Mouse (Mus musculus): ENCODE results near the gene Dtl.

Dtl gene

DNA sequence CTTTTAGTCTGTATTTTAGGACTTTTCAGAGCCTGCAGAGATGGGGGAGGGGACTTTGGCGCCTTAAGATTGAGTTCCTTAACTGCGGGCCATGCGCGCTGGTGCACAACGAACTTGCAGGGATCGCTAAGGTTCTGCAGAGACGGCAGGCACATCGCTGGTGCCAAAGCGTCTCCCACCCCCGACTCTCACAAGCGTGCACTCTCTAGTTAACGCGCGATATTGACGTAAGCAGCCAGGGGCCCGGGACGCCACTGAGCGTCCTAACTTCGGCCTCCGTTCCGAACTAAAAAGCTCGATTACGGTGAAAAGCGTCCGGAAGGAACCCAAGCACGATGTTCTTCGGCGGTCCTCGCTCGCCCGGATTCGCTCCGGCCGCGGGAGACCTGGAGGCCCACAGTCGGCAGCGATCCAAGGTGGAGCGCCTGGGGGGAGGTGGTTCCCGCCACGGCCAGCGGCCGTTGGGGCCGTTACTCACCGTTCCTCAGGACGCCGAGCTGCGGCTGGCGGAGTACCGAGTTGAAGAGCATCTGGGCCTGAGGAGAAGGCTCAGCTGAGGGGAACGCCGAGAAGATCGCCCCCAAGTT is 380 bp downstream of the Dtl start:
- no peak for DNase-seq

DNA sequence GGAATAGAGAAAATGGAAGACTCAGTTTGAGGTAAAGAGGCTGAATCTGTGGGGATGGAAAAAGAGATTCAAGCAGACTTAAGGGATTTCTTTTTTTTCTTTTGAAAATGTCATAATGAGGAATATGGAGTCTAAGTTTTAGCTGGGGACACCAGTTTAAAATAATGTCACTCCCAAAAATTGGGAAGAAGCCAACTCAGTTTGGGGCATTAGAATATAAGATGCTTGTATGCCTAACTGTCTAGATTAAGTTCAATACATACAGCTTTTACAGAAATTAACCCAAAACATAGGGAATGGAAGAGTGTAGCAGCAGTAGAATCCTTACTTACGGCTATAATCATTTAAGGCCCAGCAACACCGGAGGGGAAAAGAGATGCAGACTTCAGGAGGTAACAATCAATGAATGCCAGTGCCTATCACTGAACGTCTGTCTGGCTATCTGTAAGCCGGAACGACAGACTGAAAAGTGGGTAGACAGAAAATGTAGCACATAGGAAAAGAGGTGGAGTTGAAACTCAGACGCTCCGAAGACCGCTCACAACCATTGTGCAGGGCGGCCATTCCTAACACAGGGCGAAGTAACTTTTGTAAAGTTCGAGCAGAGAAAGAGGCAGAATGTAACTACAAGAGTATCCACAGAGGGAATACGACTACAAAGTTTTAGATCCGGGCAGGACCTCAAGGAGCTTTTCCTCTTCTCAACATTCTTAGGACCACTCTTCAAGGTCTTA is 1.3 kb downstream of the Dtl start:
- no peak for DNase-seq

DNA sequence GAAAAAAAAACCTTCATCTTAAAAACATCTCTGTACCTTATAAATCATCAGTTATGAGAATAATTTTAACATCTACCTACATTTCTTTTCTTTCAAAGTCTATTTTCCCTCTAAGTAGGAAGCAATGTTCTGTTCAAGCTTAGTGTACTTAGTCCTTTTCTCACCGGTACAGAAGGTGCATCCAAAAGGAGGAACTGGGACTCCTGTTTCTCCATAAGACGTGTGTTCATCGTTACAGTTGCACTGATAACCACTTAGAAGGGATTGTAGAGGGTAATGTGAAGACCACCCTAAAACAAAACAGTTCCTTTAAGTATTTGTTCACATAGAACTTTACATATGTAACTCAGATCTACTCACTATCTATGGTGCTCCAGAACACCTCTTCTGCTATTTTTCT is 4.9 kb downstream of the Dtl start:
- no peak for DNase-seq

DNA sequence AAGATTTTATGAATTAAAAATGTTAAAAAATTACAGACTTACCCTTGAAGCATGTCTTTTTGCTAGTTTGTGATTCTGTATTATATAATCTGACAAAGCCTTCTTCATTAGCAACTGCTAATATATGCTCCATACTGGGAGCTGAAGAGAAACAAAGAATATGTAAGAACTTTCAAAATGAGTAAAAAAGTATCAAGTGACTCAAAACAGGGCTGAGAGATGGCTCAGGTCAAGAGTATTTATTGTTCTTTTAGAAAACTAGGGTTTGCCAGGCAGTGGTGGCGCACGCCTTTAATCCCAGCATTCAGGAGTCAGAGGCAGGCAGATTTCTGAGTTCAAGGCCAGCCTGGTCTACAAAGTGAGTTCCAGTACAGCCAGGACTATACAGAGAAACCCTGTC is 5.7 kb downstream of the Dtl start:
- no peak for DNase-seq

DNA sequence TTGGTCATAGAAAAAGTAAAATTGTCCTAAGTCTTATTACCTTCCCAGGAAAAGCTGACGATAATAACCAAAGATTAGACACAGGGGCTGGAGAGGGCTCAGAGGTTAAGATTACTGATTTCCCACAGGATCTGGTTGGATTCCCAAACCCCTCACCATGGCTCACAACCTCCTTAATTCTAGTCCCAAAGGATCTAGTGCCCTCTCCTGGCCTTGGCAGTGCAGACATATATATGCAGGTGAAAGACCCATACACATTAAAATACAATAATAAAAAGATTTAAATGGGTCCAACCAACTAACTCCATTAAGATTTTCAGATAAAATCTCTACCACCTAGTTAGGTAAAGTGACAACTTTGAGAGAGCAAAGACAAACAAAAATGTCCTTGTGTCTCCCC is 7.5 kb downstream of the Dtl start:
- no peak for DNase-seq

DNA sequence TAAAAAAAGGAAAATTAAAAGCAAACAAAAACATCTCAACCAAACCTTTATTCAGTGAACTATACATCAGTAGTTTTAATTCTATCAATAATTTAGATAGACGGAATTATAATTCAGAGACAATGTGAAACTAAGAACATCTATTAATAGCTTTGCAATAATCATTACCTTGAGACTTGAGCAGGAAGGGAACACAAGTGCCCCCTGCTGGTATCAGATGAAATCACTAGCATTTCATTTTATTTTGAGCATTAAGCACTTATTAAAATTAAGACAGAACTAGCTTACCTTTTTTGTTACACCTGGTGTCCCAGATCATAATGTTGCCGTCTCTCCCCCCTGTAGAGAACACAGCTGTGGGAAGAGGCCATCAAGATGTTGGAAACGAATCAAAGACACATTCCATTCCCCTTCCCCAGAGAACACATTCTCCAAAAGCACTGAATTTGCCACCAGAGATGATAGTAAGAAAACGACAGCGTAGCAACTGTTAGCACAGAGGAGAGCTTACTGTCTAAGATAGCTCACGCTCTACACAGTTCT is 12.4 kb downstream of the Dtl start:
- peak in 1 of 2 experiments; percentile 21 for DNase-seq

DNA sequence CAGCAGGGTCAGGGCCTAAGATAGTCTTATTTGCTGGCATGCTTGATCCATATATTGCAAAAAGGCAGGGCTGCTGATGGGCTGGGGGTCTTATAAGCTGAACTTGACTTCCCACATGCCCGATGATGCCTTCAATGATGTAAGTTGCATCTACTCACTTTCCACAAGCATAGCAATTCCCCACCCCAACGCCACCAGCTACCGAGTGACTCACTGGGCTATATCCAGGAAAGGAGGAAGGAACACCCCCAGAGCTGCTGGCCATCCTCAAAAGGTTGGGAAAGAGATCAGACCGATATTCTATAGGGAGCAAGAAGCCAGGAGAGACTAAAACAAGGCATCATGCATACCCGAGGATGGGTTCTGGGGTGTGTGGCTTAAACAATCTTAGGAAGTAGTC is 15.6 kb downstream of the Dtl start:
- DNase-seq, result no peak

DNA sequence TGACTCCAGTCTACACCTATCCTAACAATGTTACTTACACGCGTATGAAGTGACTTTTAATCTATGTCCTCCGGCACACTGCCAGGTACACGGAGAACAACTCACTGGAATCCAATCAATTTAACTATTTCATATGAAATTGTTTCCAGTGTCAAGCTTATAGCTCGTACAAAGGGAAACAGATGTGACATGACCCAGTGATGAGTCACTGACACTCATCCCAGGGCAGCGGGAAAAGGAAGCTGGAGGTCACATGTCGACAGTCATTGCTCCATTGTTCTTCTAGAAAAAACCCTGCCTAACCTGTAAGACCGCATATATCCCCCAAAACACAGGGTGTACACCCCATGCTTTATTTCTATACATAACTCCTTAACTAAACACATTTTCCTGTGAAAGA is 18.2 kb downstream of the Dtl start:
- no peak for DNase-seq

DNA sequence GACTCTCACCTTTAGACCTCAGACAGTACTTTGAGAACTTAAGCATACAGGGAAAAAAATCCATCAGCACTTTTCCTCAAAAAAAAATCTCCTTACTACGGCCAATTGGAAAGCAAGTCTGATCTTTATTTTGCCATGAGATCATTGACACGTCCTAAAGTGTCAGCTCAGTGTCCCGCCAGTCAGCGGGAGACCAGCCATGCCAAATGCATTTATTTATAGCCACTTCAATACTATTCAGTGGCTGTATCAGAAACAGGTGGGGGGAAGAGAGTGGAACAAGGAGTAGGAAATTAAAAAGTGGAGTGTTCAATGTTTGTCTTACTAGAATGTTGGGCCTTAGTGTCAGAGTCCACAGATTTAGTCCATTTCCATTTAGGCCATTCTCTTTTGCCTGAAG is 24.6 kb downstream of the Dtl start:
- no peak for DNase-seq

DNA sequence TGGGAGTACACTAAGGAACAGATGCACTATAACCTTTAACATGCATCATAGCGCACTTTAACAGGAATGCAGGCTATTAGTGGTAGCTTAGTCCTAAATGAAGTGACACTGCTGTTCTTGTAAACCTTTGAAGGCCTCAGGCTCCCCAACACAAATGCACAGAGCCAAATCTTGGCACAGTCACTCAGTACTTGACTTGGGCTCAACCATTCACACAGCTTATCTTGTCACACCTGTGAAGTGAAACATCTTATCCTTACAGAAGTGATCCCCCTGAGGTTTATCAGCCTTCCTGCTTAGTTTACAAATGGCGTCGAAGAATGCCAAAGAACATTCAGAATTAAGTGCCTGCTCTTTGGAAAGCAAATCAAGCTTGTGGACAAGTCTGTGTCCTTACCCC is 31.6 kb downstream of the Dtl start:
- DNase-seq, result no peak

DNA sequence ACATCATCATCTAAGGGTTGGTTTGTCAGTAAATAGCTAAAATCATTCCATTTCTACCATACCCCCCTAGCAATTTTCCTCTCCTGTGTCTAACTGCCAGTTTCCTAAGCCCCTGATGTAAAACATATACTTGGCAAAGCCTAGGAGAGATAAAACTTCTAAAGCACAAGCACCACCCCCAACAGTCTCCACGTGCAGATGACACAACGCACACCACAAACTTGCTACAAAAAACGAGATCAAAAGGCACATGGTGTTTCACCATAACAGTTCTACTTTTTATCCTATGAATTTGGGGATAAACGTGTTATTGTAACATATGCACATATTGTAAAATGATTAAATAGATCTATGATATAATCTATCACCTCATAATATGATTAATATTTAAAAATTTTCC is 33.7 kb downstream of the Dtl start:
- DNase-seq, result no peak

DNA sequence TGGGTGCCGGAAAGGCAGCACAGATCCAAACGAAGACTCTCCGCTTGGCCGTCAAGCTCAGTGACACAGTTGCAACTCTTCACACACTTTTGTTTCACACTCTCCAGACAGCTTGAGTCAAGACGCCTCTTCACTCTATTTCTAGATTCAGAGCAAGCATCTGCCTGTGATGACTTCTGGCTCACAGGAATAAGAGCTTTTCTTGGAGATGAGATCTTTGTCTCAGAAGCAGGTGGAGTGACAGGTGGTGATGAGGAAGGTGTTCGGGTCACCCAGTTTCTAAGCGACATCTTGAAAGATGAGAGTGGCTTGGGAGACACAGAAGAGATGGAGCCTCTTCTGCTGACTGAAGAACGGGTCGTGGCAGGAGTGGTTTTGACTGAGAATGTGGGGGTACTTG is 34.3 kb downstream of the Dtl start:
- DNase-seq, result no peak

DNA sequence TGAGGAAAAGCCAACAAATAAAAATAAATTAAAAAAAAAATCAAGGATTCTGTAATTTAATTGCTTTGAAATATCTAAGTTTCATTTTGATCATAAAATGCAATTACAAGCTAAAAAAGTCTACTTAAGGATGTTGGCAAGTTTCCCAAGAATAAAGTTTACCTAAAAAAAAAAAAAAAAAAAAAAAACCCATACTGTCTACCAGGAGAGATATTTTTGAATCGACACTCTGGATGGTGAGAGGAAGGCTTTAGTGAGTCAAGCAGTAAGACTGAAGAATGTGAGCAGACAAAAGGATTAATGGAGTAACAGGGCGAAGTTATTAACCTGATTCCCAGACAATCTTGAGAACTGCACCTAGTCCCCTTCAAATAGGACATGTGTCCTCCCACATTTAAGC is 35.0 kb downstream of the Dtl start:
- no peak for DNase-seq

DNA sequence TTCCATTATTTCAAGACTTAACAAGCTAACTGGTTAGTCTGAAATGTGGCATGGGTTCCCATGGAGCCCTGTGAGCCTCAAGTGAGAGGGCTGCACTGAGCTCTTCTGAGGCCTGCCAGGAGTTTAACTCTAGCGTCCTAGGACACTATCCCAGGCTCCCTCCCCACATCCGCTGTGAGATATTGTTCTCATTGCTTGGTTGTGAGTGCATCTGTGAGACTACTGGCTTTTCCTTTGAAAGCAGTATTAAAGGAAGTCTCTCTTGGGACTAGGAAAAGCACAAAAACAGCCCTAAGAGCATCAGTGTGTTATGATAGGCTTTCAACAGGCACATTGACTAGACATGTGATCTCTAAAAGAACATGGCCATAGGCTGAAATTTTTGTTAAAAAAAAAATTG is 40.4 kb downstream of the Dtl start:
- no peak for DNase-seq

DNA sequence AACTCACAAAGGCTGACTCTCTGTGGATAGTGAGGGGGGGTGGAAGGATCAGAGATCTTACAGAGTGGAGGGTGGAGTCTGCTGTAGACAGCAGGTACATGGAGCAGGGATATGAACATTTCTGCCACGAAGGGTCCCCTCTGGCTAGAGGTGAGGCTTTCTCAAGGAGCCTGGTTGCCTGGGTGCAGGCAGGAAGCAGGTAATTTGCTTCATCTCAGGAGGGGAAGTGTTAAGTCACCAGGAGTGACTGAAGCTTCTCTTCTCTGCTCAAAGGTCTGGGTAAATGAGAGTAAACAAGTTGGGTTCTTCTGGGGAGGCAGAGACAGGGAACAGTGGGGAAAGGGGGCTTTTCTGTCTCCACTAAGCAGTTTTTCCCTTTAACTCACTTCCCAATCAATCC is 44.3 kb downstream of the Dtl start:
- no peak for DNase-seq

DNA sequence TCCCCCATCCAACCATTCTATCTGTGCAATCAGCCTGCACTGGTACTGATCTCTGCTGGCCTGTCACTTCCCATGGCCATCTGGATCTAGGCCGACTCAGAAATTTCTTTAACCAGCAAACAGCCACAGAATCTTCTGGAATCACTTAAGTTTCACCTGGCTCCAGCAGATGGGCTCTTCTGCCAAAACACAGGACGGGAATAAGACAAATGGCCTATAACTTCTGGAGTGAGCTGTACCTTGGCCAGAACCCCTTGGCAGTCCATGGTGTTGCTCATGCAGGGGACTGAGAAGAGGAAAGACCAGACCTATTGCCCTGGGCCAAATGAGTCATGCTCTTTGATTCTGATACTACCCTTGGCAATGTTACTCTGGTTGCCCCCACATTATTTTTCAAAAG is 45.9 kb downstream of the Dtl start:
- DNase-seq, result no peak

DNA sequence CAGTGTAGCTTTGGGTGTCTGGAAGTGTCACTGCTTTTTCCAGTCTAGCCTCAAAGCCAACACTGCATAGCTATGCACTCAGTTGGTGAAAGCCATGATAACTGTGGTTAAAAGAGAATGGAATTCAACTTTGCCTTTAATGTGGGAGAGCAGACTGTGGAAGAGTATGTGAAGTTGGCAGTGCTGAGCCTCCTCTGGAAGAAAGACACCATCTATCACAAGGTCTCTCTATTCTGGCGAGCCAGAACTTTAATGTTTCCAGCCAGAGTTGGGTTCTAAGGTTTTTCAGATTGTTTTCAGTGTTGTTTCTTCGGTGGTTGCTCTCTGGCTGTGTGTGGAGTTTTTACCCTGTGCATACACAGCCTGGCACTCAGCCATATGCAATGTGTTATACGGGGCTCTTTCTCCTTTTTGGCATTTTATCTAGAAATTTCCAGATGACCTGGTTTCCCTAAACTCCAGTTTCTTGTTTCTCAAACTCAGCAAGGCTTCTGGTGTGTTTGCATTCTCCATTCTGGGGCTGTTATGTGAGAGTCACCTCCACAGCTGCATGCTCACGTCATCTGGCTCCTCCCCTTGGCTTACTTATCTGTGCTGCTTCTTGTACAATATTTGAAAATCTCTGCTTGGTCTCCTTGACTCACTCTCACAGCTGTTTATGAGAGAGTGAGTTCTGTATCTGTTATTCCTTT is 47.3 kb downstream of the Dtl start:
- no peak for DNase-seq

DNA sequence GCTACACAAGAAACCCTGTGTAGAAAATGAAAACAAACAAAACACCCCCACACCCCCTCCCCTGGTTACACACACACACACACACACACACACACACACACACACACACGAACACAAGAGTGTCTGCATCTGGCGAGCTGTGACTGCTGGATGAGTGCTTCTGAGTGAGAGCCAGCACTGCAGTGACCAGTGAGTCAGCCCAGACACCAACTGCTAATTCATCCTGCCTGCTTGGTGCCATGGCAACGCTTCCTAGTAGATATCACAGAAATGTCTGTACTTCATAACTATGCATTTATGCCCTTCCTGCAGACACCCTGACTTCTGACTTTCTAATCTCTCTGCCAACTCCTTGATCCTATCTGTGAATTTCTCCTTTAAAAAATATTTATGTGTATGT is 48.3 kb downstream of the Dtl start:
- DNase-seq, result no peak

DNA sequence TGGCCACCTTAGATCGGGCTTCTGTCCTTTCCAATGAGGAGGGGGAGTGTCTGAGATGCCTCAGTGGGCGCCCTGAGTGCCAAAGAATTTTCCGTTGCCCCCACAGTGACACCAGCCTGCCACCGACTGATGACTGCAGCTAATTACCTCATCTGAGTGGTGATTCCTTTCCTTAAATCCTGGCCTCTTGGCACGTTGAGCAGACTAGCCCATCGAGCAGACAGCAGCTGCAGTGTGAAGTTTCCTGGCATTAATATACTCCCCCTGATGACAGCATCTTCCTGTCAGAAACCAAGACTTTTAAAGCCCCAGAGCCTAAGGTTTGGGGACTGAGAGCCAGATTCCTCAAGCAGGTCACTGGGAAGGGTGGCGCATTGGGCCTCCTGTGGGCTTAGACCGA is 53.9 kb downstream of the Dtl start:
- no peak for DNase-seq

DNA sequence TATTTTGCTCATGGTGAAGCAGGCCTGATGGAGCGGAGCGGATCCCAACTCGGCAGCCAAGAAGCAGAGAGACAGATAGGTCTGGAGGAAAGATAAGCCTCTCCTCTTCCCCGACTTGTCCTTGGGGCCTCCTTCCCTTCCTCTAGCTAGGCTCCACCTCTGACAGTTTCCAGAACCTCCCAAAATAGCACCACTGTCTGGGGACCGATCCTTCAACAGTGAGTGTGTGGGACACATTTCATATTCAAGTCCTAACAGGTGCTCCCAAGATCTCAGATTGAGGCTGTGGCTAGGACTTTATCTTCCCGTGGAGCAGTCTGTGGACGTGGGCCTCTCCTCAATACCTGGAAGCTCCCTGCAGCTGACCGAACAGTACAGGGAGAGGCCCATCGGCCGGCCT is 54.7 kb downstream of the Dtl start:
- DNase-seq, result no peak

DNA sequence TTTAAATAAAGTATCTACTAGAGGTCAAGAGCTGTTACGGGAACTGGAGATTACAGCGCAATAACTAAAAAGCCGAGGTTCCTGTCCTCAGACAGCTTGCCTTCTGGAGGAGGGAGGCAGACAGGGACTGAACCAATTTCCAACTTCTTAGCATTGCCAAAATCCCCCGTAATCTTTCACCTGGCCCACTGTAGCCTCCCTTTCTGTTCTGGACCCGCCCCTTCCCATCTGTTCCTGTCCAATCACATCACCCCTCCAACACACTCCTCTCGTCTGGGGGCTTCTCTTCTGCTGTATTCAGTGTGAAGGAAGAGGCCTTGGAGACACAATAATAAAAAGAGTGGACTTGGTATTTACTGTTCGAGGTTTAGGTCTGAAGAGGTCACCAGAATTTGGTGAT is 55.1 kb downstream of the Dtl start:
- DNase-seq, result no peak

DNA sequence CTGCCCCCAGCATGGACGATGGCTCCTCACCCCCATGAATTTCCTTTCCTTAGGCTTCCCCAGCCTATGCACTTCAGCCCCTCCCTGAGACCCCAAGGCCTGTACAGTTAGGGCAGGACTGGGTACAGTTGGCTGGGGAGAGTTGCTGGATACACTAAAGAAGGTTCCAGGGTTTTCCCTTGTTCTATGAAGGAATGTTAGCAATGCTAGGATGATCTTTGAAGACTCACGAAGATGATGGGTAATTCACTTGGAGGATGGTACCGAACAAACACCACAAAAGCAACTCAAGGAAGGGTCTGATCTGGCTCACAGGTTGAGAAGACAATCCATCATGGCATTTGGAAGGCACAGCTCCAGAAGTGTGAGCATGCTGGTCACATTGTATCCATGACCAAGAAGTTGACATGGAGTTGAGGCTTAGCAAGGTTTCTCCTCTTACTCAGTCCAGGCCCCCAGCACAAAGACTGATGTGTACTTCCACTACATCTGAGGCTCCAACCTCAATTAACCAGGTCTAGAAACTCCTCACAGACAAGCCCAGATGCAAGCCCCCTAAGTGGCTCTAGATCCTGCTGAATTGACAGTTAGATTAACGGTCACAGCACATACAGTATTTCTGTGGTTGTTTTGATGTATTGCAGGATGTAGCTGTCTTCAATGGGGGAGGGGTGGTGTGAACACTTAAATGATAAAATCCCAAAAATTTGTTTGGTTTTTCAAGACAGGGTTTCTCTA is 55.8 kb downstream of the Dtl start:
- DNase-seq, result no peak

DNA sequence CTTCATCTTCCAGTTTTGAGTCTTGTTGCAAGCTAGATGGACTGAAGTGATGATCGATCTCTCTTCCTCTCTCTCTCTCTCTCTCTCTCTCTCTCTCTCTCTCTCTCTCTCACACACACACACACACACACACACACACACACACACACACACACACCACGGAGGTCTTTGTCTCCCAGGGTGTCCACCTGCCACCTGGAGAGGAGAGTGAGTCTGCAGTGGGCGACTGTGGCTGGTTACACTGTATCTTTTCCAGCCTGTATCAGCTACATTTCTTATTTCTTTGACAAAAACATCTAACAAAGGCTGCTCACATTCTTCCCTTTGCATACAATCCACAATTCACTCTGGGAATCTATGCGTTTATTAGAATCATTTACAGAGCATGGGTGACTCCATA is 56.4 kb downstream of the Dtl start:
- DNase-seq, result no peak

DNA sequence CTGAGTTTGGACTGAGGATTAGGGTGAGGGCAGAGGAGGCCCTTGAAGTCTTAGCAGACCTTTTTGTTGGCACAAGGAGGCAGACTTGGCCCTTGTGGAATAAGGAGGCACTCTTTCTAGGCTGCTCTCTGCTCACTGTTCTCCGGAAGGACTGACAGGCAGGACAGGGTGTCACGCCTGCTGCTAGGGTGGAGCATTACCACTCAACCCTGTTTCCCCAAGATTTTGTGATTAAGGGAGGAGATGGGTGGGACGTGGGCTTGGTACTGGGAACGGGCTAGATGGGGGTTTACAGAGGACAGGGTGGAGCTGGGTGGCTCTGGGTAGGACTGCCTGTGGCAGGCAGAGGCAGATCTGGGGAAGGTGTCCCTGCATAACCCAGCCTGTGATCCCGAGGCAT is 57.4 kb downstream of the Dtl start:
- DNase-seq, result no peak

All from spleen, adult 18-20 months (tissue).